9 mouse cellular contexts compared by ENCODE assay signal in the genomic region with DNA sequence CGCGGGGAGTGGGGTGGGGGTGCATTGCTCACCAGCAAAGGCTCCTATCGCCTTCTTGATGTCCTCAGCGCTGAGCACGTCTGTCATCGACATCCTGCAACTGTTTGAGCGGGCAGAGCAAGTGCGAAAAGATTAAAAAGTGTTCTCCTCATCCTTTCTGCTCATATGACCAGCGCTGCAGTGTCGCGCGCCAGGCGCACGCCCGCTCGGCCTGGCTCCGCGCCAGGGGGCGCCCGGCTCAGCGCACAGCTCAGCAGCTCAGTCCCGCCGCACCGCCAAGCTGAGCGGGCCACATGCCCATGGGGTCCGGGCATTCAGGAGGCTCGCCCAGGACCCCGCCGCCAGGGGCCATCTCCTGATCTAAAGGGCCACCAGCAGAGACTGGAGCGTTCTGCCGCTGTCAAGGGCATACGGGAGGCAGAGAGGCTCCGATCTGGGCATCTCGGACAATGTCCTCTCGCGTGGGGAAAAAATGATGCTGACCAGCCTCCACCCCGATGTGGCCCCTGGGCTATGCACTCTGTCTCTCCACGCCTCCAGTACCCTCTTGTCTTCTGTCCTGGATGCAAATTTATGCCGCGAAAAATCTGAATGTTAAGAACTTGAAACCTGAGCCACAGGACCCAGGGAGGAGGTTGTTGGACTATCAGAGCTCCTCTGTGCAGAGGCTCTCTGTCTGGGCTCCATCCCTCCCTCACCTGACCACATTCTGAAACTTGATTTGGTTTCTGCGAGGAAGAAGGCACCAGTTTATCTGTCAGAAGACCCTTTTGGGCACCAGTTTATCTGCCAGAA. TPM values are rescaled to one million over a fixed set of nuclear protein-coding genes. Genes with fewer than 3 reads are reported as not detected.
A peak's percentile ranks its signal among the peaks of the same experiment; 100 is the strongest.
DNase-seq lines count a peak whose midpoint lies in the region; ATAC-seq and TF ChIP-seq lines count a peak whose summit lies in the region.
"Had no signal": no experiment of that assay in that cellular context is flagged by ENCODE, and none has a peak within 500 bp of the region (broad histone marks: within the 10 kb centered on the region; RNA-seq: fewer than 3 reads in every experiment).

No protein-coding gene starts in this region.

- DNase-seq in heart, adult 2 months = peak; percentile 28 to 45
- DNase-seq in heart, adult 8-10 months (ENCODE audit: low spot score) = no peak
- peak; percentile 52 for DNase-seq in MN1 (ENCODE audit: low spot score)
- peak; percentile 51 to 78 for DNase-seq in cerebellum, postnatal 4 days (ENCODE audit: low spot score in 2 of 2)
- DNase-seq in layer of hippocampus, adult 2 months (ENCODE audit: low spot score in 2 of 2) = peak in 1 of 2 experiments; percentile 48
- DNase-seq in stomach, postnatal 0 days (ENCODE audit: low spot score) = peak; percentile 44

- no peaks in the 10 kb centered on the region for H3K36me3 ChIP-seq in heart, adult 2 months (ENCODE audit: control insufficient read depth, insufficient read depth, low read length)
- no peaks in the 10 kb centered on the region for H3K36me3 ChIP-seq in heart, embryonic 16.5 days (ENCODE audit: control insufficient read depth, insufficient read depth)
- H3K36me3 ChIP-seq in midbrain, embryonic 12.5 days = no peaks in the 10 kb centered on the region
- no peaks in the 10 kb centered on the region for H3K36me3 ChIP-seq in stomach, postnatal 0 days (ENCODE audit: control insufficient read depth, insufficient read depth, low read length)

- H3K9me3 ChIP-seq in heart, embryonic 16.5 days (replicated peaks; ENCODE audit: control insufficient read depth, low read length) = peaks cover 2% of the 10 kb centered on the region; the same call in 1 of the 2 replicates
- no peaks in the 10 kb centered on the region for H3K9me3 ChIP-seq in midbrain, embryonic 12.5 days
- H3K9me3 ChIP-seq in stomach, postnatal 0 days (ENCODE audit: control insufficient read depth, low read length) = no peaks in the 10 kb centered on the region

- intact Hi-C loops in heart, adult 2 months (cut with DNase I) = no loop called here

- ATAC-seq in heart, embryonic 16.5 days (replicated peaks; ENCODE audit: extremely low read depth, insufficient read depth, low FRiP score) = peak; percentile 84
- ATAC-seq in midbrain, embryonic 12.5 days (ENCODE audit: low FRiP score, low read depth) = peak; percentile 63; the same call in 1 of the 2 replicates
- no peak for ATAC-seq in stomach, postnatal 0 days (ENCODE audit: low FRiP score, low TSS enrichment)

- H3K79me2 ChIP-seq in heart, adult 2 months (replicated peaks; ENCODE audit: control insufficient read depth, insufficient read depth, low read length) = no peaks in the 10 kb centered on the region

- H3K27me3 ChIP-seq in heart, adult 2 months (ENCODE audit: control insufficient read depth, insufficient read depth, low read length) = peaks cover 11% of the 10 kb centered on the region; the same call in 1 of the 2 replicates
- peaks cover 66% of the 10 kb centered on the region for H3K27me3 ChIP-seq in heart, embryonic 16.5 days (ENCODE audit: control insufficient read depth, insufficient read depth, low read length)
- H3K27me3 ChIP-seq in midbrain, embryonic 12.5 days = peaks cover 54% of the 10 kb centered on the region
- peaks cover 2% of the 10 kb centered on the region; the same call in 1 of the 2 replicates for H3K27me3 ChIP-seq in stomach, postnatal 0 days (ENCODE audit: control insufficient read depth, insufficient read depth, low read length)

- TF ChIP-seq CTCF in heart, adult 2 months (IDR thresholded peaks at IDR 0.05) = no peak
- TF ChIP-seq CTCF in layer of hippocampus, adult 2 months (conservative IDR thresholded peaks at IDR 0.05) = no peak; the same call in 1 of the 2 replicates
- no peak for TF ChIP-seq CTCF in stomach, postnatal 0 days (IDR thresholded peaks at IDR 0.05; ENCODE audit: low read depth)

- 3% methylated on average over 41 of the region's 41 CpGs for WGBS in heart, adult 2 months
- WGBS in heart, embryonic 16.5 days = 1% methylated on average over 41 of the region's 41 CpGs
- 1% methylated on average over 41 of the region's 41 CpGs for WGBS in midbrain, embryonic 12.5 days
- WGBS in stomach, postnatal 0 days = 3% methylated on average over 41 of the region's 41 CpGs

- TF ChIP-seq POLR2A in heart, adult 2 months (IDR thresholded peaks at IDR 0.05; ENCODE audit: insufficient read depth, low read depth, low read length) = no peak

- H3K27ac ChIP-seq in heart, adult 2 months = no peak overlapping the region
- no peak overlapping the region for H3K27ac ChIP-seq in heart, embryonic 16.5 days (ENCODE audit: low read length)
- H3K27ac ChIP-seq in layer of hippocampus, adult 2 months = no peak overlapping the region
- H3K27ac ChIP-seq in midbrain, embryonic 12.5 days (replicated peaks) = no peak overlapping the region
- H3K27ac ChIP-seq in stomach, postnatal 0 days (replicated peaks) = no peak overlapping the region

- H3K9ac ChIP-seq in heart, adult 2 months (ENCODE audit: low read depth, low read length) = no peak overlapping the region
- no peak overlapping the region for H3K9ac ChIP-seq in heart, embryonic 16.5 days (ENCODE audit: low read length)
- peak overlapping the region; percentile 41; the same call in 1 of the 2 replicates for H3K9ac ChIP-seq in midbrain, embryonic 12.5 days (replicated peaks)
- 0 out of 2 replicates have a peak overlapping the region, but pooled peaks have one; percentile 35 for H3K9ac ChIP-seq in stomach, postnatal 0 days (ENCODE audit: low read length)

- no peaks in the 10 kb centered on the region for H3K4me1 ChIP-seq in heart, adult 2 months (ENCODE audit: control insufficient read depth, insufficient read depth, low read length)
- H3K4me1 ChIP-seq in heart, embryonic 16.5 days (ENCODE audit: control insufficient read depth, insufficient read depth, low read length) = peaks cover 10% of the 10 kb centered on the region; the same call in 1 of the 2 replicates
- peaks cover 10% of the 10 kb centered on the region; the same call in 1 of the 2 replicates for H3K4me1 ChIP-seq in midbrain, embryonic 12.5 days
- no peaks in the 10 kb centered on the region for H3K4me1 ChIP-seq in stomach, postnatal 0 days (replicated peaks; ENCODE audit: control insufficient read depth, insufficient read depth)

- peak overlapping the region; percentile 59 for H3K4me2 ChIP-seq in heart, embryonic 16.5 days (ENCODE audit: low read depth, low read length)
- peak overlapping the region; percentile 62 for H3K4me2 ChIP-seq in midbrain, embryonic 12.5 days (replicated peaks)
- peak overlapping the region; percentile 47 for H3K4me2 ChIP-seq in stomach, postnatal 0 days (replicated peaks; ENCODE audit: low read depth)

- no peak for TF ChIP-seq EP300 in heart, adult 2 months (IDR thresholded peaks at IDR 0.05; ENCODE audit: insufficient read depth, low read depth, low read length)
- no peak for TF ChIP-seq EP300 in stomach, postnatal 0 days (optimal IDR thresholded peaks at IDR 0.05)

- no peak overlapping the region for H3K4me3 ChIP-seq in heart, adult 2 months
- H3K4me3 ChIP-seq in heart, embryonic 16.5 days (ENCODE audit: low read length) = peak overlapping the region; percentile 33
- peak overlapping the region; percentile 40 for H3K4me3 ChIP-seq in layer of hippocampus, adult 2 months
- H3K4me3 ChIP-seq in midbrain, embryonic 12.5 days = peak overlapping the region; percentile 37
- peak overlapping the region; percentile 15 for H3K4me3 ChIP-seq in stomach, postnatal 0 days (ENCODE audit: low read depth, low read length)

RNA-seq across cellular contexts. Expression of a gene that starts 1.9 kb away (rescaled TPM):
- under 1 TPM; 0.44 to 0.77 TPM for total RNA-seq in heart, adult 2 months (2021)
- polyA plus RNA-seq in heart, adult 2 months (2012; rRNA removed) = 0.37 and 0.56 TPM in 2 replicates
- total RNA-seq in heart, adult 8-10 months (2022) = 1 to 10 TPM; 3.6 to 5.9 (median 4.5) TPM
- polyA plus RNA-seq in heart, embryonic 16.5 days (2015; fragmentation: Nextera tagmentation; extraction: Ambion mirVana) = 1.00 and 1.1 TPM in 2 replicates
- total RNA-seq in layer of hippocampus, adult 2 months (2021) = 10 to 100 TPM; 57.3 to 63.3 TPM
- polyA plus RNA-seq in midbrain, embryonic 12.5 days (2016; fragmentation: Nextera tagmentation; extraction: Ambion mirVana) = 0.38 TPM in 1 of 2 replicates, not detected in the other
- polyA plus RNA-seq in stomach, postnatal 0 days (2015; fragmentation: Nextera tagmentation; extraction: Ambion mirVana) = 0.11 TPM in 1 of 2 replicates, not detected in the other
- polyA plus RNA-seq: spleen, adult 2 months had no signal

RNA-seq across cellular contexts. Expression of a gene that starts 30.3 kb away (rescaled TPM):
- total RNA-seq in heart, adult 2 months (2021) = 10 to 100 TPM in 1 of 2 experiments, 1 to 10 TPM in 1; 9.3 to 10.0 TPM
- polyA plus RNA-seq in heart, adult 2 months (2012; rRNA removed) = 22.6 and 22.8 TPM in 2 replicates
- total RNA-seq in heart, adult 8-10 months (2022) = 10 to 100 TPM; 10.5 to 14.1 (median 10.9) TPM
- 37.1 and 46.4 TPM in 2 replicates for polyA plus RNA-seq in heart, embryonic 16.5 days (2015; fragmentation: Nextera tagmentation; extraction: Ambion mirVana)
- total RNA-seq in layer of hippocampus, adult 2 months (2021) = 10 to 100 TPM; 22.7 to 23.3 TPM
- 114 and 120 TPM in 2 replicates for polyA plus RNA-seq in midbrain, embryonic 12.5 days (2016; fragmentation: Nextera tagmentation; extraction: Ambion mirVana)
- polyA plus RNA-seq in stomach, postnatal 0 days (2015; fragmentation: Nextera tagmentation; extraction: Ambion mirVana) = 42.2 and 42.5 TPM in 2 replicates

RNA-seq across cellular contexts. Expression of a gene that starts 40.4 kb away (rescaled TPM):
- 1 to 10 TPM; 1.6 to 1.8 TPM for total RNA-seq in heart, adult 2 months (2021)
- 4.5 and 4.9 TPM in 2 replicates for polyA plus RNA-seq in heart, adult 2 months (2012; rRNA removed)
- 1 to 10 TPM; 1.2 to 4.5 (median 1.6) TPM for total RNA-seq in heart, adult 8-10 months (2022)
- 4.9 and 5.3 TPM in 2 replicates for polyA plus RNA-seq in heart, embryonic 16.5 days (2015; fragmentation: Nextera tagmentation; extraction: Ambion mirVana)
- total RNA-seq in layer of hippocampus, adult 2 months (2021) = 1 to 10 TPM in 1 of 2 experiments, under 1 TPM in 1; 0.69 to 2.0 TPM
- 3.7 and 4.6 TPM in 2 replicates for polyA plus RNA-seq in midbrain, embryonic 12.5 days (2016; fragmentation: Nextera tagmentation; extraction: Ambion mirVana)
- polyA plus RNA-seq in stomach, postnatal 0 days (2015; fragmentation: Nextera tagmentation; extraction: Ambion mirVana) = 2.7 and 2.9 TPM in 2 replicates

Comparison
In these comparisons a context has a peak if more than half of its experiments do, and no peak if none do; other contexts are left out.
1. H3K9ac ChIP-seq: peak in midbrain, embryonic 12.5 days (single experiment) and stomach, postnatal 0 days (single experiment); none in heart, adult 2 months (single experiment) and heart, embryonic 16.5 days (single experiment).
2. Peak in every context shown above with its lines, with median percentiles within 50 percentile points of each other: H3K4me2 ChIP-seq.